10 mouse cellular contexts compared by ENCODE assay signal in the genomic region with DNA sequence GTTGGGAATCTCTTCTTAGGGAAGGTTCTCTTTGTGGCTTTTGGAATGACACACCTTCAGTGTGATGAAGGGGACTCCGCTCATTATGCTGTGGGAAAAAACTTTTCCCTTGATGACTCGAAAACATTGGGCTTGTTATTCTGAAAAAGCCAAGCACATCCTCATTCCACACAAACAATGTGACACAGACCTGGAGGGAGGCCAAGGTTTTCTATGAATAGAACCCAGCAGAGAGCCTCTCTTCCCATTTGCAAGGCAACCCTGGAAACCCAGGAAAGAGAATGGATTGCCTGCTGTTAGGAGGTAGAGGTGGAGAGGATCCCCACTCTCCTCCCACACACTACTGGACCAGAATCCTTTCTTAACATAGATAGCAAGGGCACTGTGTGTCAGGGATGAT. TPM values are rescaled to one million over a fixed set of nuclear protein-coding genes. Genes with fewer than 3 reads are reported as not detected.
DNase-seq lines count a peak whose midpoint lies in the region; ATAC-seq and TF ChIP-seq lines count a peak whose summit lies in the region.
"Had no signal": no experiment of that assay in that cellular context is flagged by ENCODE, and none has a peak within 500 bp of the region (broad histone marks: within the 10 kb centered on the region; RNA-seq: fewer than 3 reads in every experiment).

No protein-coding gene starts in this region.

- ATAC-seq in liver, embryonic 11.5 days (replicated peaks; ENCODE audit: low FRiP score) = no peak
- ATAC-seq in forebrain, embryonic 14.5 days = peak; percentile 43; the same call in 1 of the 2 replicates
- no peak for ATAC-seq in midbrain, postnatal 0 days (ENCODE audit: low FRiP score)

- H3K27me3 ChIP-seq in liver, adult 2 months (ENCODE audit: control insufficient read depth, insufficient read depth, low read length) = no peaks in the 10 kb centered on the region; the same call in 1 of the 2 replicates
- no peaks in the 10 kb centered on the region for H3K27me3 ChIP-seq in liver, embryonic 11.5 days (replicated peaks; ENCODE audit: control insufficient read depth, insufficient read depth, low read length)
- no peaks in the 10 kb centered on the region for H3K27me3 ChIP-seq in forebrain, embryonic 14.5 days (replicated peaks; ENCODE audit: control insufficient read depth, insufficient read depth, low read length)
- no peaks in the 10 kb centered on the region for H3K27me3 ChIP-seq in midbrain, postnatal 0 days (ENCODE audit: insufficient read depth, low read length)

- DNase-seq in liver, adult 2 months (ENCODE audit: extremely low read depth, low read depth, low spot score) = peak; percentile 11
- no peak for DNase-seq in liver, embryonic 11.5 days (ENCODE audit: low spot score)
- peak; percentile 82 for DNase-seq in forebrain, embryonic 14.5 days (ENCODE audit: low spot score)
- peak; percentile 64 to 76 for DNase-seq in heart, postnatal 36 days
- peak; percentile 75 for DNase-seq in layer of hippocampus, adult 9-11 months
- peak; percentile 74 for DNase-seq in midbrain, postnatal 0 days (ENCODE audit: low spot score)
- DNase-seq in embryo, embryonic 11 days = no peak
- DNase-seq in spleen, postnatal 4 days (ENCODE audit: low spot score in 2 of 2) = no peak

- no peak for TF ChIP-seq CTCF in liver, adult 2 months (IDR thresholded peaks at IDR 0.05; ENCODE audit: low read depth, low read length)
- no peak for TF ChIP-seq CTCF in midbrain, postnatal 0 days (IDR thresholded peaks at IDR 0.05)

- H3K4me2 ChIP-seq in liver, embryonic 11.5 days = no peak overlapping the region
- peak overlapping the region; percentile 20; the same call in 1 of the 2 replicates for H3K4me2 ChIP-seq in forebrain, embryonic 14.5 days (ENCODE audit: low read length)
- H3K4me2 ChIP-seq in midbrain, postnatal 0 days (ENCODE audit: low read depth, low read length, poor library complexity, severe bottlenecking) = 0 out of 2 replicates have a peak overlapping the region, but pooled peaks have one; percentile 22

- intact Hi-C loops in heart, postnatal 36 days (cut with DNase I) = no loop called here

- H3K36me3 ChIP-seq in liver, adult 2 months (ENCODE audit: control insufficient read depth, insufficient read depth, low read length) = no peaks in the 10 kb centered on the region
- H3K36me3 ChIP-seq in liver, embryonic 11.5 days (ENCODE audit: control insufficient read depth, insufficient read depth, low read length) = no peaks in the 10 kb centered on the region
- H3K36me3 ChIP-seq in forebrain, embryonic 14.5 days (ENCODE audit: control insufficient read depth, insufficient read depth, low read length) = no peaks in the 10 kb centered on the region
- no peaks in the 10 kb centered on the region for H3K36me3 ChIP-seq in midbrain, postnatal 0 days (ENCODE audit: insufficient read depth, low read length)
- H3K36me3 ChIP-seq: G1E had no signal

- H3K4me3 ChIP-seq in liver, adult 2 months (ENCODE audit: insufficient read depth, low read depth, low read length) = no peak overlapping the region
- H3K4me3 ChIP-seq in liver, embryonic 11.5 days (ENCODE audit: low read depth, low read length) = no peak overlapping the region
- H3K4me3 ChIP-seq in forebrain, embryonic 14.5 days (ENCODE audit: low read depth, low read length) = no peak overlapping the region
- H3K4me3 ChIP-seq in midbrain, postnatal 0 days (ENCODE audit: low read depth, low read length) = no peak overlapping the region

- no peaks in the 10 kb centered on the region; the same call in 1 of the 2 replicates for H3K4me1 ChIP-seq in liver, adult 2 months (ENCODE audit: control insufficient read depth, insufficient read depth, low read length)
- no peaks in the 10 kb centered on the region for H3K4me1 ChIP-seq in liver, embryonic 11.5 days (replicated peaks; ENCODE audit: control insufficient read depth, insufficient read depth, low read length)
- H3K4me1 ChIP-seq in forebrain, embryonic 14.5 days (ENCODE audit: control insufficient read depth, insufficient read depth, low read length) = peaks cover 5% of the 10 kb centered on the region; the same call in 1 of the 2 replicates
- no peaks in the 10 kb centered on the region for H3K4me1 ChIP-seq in midbrain, postnatal 0 days (ENCODE audit: insufficient read depth, low read length)

- H3K27ac ChIP-seq in liver, adult 2 months (replicated peaks; ENCODE audit: insufficient read depth, low read depth, low read length) = peak overlapping the region; percentile 57
- H3K27ac ChIP-seq in liver, embryonic 11.5 days (ENCODE audit: low read depth, low read length) = no peak overlapping the region
- H3K27ac ChIP-seq in forebrain, embryonic 14.5 days (ENCODE audit: low read depth, low read length) = no peak overlapping the region
- H3K27ac ChIP-seq in midbrain, postnatal 0 days (ENCODE audit: low read depth, low read length) = no peak overlapping the region

- H3K79me2 ChIP-seq in liver, adult 2 months (ENCODE audit: control insufficient read depth, insufficient read depth, low read length) = no peaks in the 10 kb centered on the region

- no peak for TF ChIP-seq POLR2A in liver, adult 2 months (IDR thresholded peaks at IDR 0.05; ENCODE audit: extremely low read depth, insufficient read depth, low read length)

- H3K9me3 ChIP-seq in liver, embryonic 11.5 days (ENCODE audit: control insufficient read depth, low read length) = no peaks in the 10 kb centered on the region
- H3K9me3 ChIP-seq in forebrain, embryonic 14.5 days (replicated peaks; ENCODE audit: control insufficient read depth, low read length) = no peaks in the 10 kb centered on the region
- H3K9me3 ChIP-seq in midbrain, postnatal 0 days (ENCODE audit: low read length) = no peaks in the 10 kb centered on the region
- H3K9me3 ChIP-seq: G1E had no signal

- H3K9ac ChIP-seq in liver, adult 2 months (ENCODE audit: low read depth, low read length) = no peak overlapping the region
- H3K9ac ChIP-seq in liver, embryonic 11.5 days (ENCODE audit: low read depth, low read length) = no peak overlapping the region
- no peak overlapping the region for H3K9ac ChIP-seq in forebrain, embryonic 14.5 days (ENCODE audit: low read length)
- no peak overlapping the region for H3K9ac ChIP-seq in midbrain, postnatal 0 days (replicated peaks; ENCODE audit: low read length, poor library complexity, severe bottlenecking)

- 37% methylated on average over 2 of the region's 2 CpGs for WGBS in liver, adult 2 months
- WGBS in liver, embryonic 11.5 days = 53% methylated on average over 2 of the region's 2 CpGs
- WGBS in forebrain, embryonic 14.5 days = 1% methylated on average over 2 of the region's 2 CpGs
- WGBS in midbrain, postnatal 0 days = 19% methylated on average over 2 of the region's 2 CpGs

RNA-seq across cellular contexts. Expression of gene Gzmk, which starts 1.6 kb away (rescaled TPM):
- not detected in 2 replicates for total RNA-seq in liver, adult 2 months (2014; rRNA removed)
- not detected in 2 replicates for polyA plus RNA-seq in liver, adult 2 months (2012; rRNA removed)
- not detected in 2 replicates for polyA plus RNA-seq in liver, embryonic 11.5 days (2014; fragmentation: Nextera tagmentation; extraction: Ambion mirVana)
- polyA plus RNA-seq in forebrain, embryonic 14.5 days (2014; fragmentation: Nextera tagmentation; extraction: Ambion mirVana) = not detected in 2 replicates
- total RNA-seq in heart, postnatal 36 days (2021) = not detected
- not detected in 2 replicates for total RNA-seq in midbrain, postnatal 0 days (2014; rRNA removed)
- polyA plus RNA-seq in midbrain, postnatal 0 days (2015; fragmentation: Nextera tagmentation; extraction: Ambion mirVana) = 0.17 TPM in 1 of 2 replicates, not detected in the other
- total RNA-seq: G1E; gastrocnemius, postnatal 36 days had no signal
- polyA plus RNA-seq: G1E had no signal

RNA-seq across cellular contexts. Expression of gene Esm1, which starts 14.6 kb away (rescaled TPM):
- total RNA-seq in liver, adult 2 months (2014; rRNA removed) = 0.55 and 7.9 TPM in 2 replicates
- 0.06 and 0.35 TPM in 2 replicates for polyA plus RNA-seq in liver, adult 2 months (2012; rRNA removed)
- 3.3 and 3.7 TPM in 2 replicates for polyA plus RNA-seq in liver, embryonic 11.5 days (2014; fragmentation: Nextera tagmentation; extraction: Ambion mirVana)
- polyA plus RNA-seq in forebrain, embryonic 14.5 days (2014; fragmentation: Nextera tagmentation; extraction: Ambion mirVana) = 0.96 and 1.0 TPM in 2 replicates
- total RNA-seq in heart, postnatal 36 days (2021) = under 1 TPM; 0.28 to 0.51 TPM
- 0.44 and 1.1 TPM in 2 replicates for total RNA-seq in midbrain, postnatal 0 days (2014; rRNA removed)
- polyA plus RNA-seq in midbrain, postnatal 0 days (2015; fragmentation: Nextera tagmentation; extraction: Ambion mirVana) = 1.2 and 3.0 TPM in 2 replicates
- total RNA-seq: G1E had no signal
- polyA plus RNA-seq: G1E had no signal

Comparison
In these comparisons a context has a peak if more than half of its experiments do, and no peak if none do; other contexts are left out.
1. DNase-seq: peak in liver, adult 2 months (single experiment), forebrain, embryonic 14.5 days (single experiment), heart, postnatal 36 days (2 of 2), layer of hippocampus, adult 9-11 months (single experiment) and midbrain, postnatal 0 days (single experiment); none in liver, embryonic 11.5 days (single experiment), embryo, embryonic 11 days (single experiment) and spleen, postnatal 4 days (0 of 2).